Mouse (Mus musculus): Measurements from ENCODE around the gene Zfp563. TPM values are rescaled to one million over a fixed set of nuclear protein-coding genes. Genes with fewer than 3 reads are reported as not detected.

Zfp563 gene
- polyA plus RNA-seq, 1 experiment: 1.4 TPM

DNA sequence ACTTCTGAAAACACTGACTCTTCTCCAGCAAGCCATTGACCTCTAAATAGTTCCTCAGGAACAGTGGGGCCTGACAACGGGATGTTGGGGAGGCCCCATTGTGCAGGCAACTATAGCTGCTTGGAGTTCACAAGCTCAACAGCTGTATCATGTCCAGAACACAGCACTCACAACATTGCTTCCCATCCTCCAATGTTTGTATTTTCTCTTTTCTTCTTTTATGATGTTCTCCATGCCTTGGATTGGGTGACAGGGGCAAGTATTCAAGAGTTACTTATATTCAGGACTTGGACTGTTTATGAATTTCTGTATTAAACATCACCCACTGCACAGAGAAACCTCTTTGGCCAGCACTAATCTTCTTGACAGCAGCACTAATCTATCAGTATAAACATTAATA, 2.5 kb downstream of the Zfp563 start:
- no peaks in the 10 kb centered on the region for H3K36me3 ChIP-seq (ENCODE audit: control insufficient read depth, insufficient read depth)
- H3K27me3 ChIP-seq (ENCODE audit: control insufficient read depth, insufficient read depth, insufficient read length): no peaks in the 10 kb centered on the region
- H3K4me2 ChIP-seq (ENCODE audit: low read depth): no peak overlapping the region
- no peak overlapping the region for H3ac ChIP-seq (ENCODE audit: control insufficient read depth, insufficient read length)
- H3K4me3 ChIP-seq: peak overlapping the region; percentile 78
- TF ChIP-seq SRF (IDR thresholded peaks at IDR 0.05; ENCODE audit: control insufficient read depth, insufficient read length, low read depth) (no peak), MYOD1 (IDR thresholded peaks at IDR 0.05; ENCODE audit: control insufficient read depth in 1 of 3, insufficient read length in 2 of 3, low read depth in 2 of 3) (no peak), TCF3 (IDR thresholded peaks at IDR 0.05; ENCODE audit: insufficient read length, low read depth) (no peak), MYOG (IDR thresholded peaks at IDR 0.05; ENCODE audit: control insufficient read depth in 1 of 3, insufficient read depth in 1 of 3, insufficient read length in 2 of 3, low read depth in 2 of 3) (no peak), POLR2A (IDR thresholded peaks at IDR 0.05; ENCODE audit: insufficient read length, low read depth) (no peak), REST (IDR thresholded peaks at IDR 0.05; ENCODE audit: insufficient read depth, insufficient read length) (no peak), CEBPB (IDR thresholded peaks at IDR 0.05; ENCODE audit: insufficient read depth, poor library complexity, severe bottlenecking) (no peak), TCF12 (IDR thresholded peaks at IDR 0.05; ENCODE audit: insufficient read depth, poor library complexity, severe bottlenecking) (no peak), USF1 (IDR thresholded peaks at IDR 0.05; ENCODE audit: low read depth) (no peak)
- H3K79me2 ChIP-seq (ENCODE audit: control insufficient read depth, insufficient read depth): peaks cover 26% of the 10 kb centered on the region

DNA sequence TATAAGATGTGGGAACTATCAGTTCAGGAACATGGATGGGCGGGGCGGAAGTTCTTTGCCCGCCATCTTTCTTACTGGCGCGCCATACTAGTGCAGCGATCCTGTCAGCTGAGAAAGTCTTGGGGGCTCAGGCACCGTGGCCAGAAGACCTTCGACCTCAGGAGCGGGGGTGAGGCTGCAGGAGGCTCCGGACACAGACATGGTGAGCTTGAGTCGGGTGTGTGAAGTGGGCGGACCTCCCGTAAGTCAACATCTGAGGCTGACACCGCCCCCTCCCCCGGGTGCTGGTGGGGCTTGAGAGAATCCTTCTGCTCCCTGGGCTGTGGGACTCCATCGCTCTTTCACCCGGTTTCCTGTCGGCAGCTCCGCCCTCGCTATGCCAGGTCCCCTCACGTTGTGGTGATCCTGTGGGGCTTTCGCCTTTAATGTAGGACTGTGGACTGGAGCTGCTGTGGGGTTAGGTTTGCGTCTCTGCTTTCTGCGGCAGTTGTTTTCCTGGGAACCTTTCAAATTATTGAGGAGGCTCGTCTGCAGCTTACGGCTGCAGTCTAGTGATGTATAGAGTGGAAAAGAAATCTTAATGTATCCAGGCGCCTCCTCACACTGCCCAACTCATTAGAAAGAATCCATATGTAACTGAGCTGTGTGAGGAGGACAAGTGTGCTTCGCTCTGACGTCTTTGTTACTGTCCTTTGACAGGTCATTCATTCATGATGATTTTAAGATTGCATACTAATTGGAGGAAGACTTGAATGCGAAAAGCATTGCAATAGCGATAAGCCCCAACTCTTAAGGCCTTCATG, 3.5 kb downstream of the Zfp563 start:
- H3ac ChIP-seq (ENCODE audit: control insufficient read depth, insufficient read length): peak overlapping the region; percentile 64
- peak; percentile 59 for TF ChIP-seq POLR2A (IDR thresholded peaks at IDR 0.05; ENCODE audit: insufficient read length, low read depth)
- TF ChIP-seq POLR2AphosphoS2 (IDR thresholded peaks at IDR 0.05; ENCODE audit: insufficient read length, low read depth): peak; percentile 55
- no peak for TF ChIP-seq CEBPB (IDR thresholded peaks at IDR 0.05; ENCODE audit: insufficient read depth, poor library complexity, severe bottlenecking)

DNA sequence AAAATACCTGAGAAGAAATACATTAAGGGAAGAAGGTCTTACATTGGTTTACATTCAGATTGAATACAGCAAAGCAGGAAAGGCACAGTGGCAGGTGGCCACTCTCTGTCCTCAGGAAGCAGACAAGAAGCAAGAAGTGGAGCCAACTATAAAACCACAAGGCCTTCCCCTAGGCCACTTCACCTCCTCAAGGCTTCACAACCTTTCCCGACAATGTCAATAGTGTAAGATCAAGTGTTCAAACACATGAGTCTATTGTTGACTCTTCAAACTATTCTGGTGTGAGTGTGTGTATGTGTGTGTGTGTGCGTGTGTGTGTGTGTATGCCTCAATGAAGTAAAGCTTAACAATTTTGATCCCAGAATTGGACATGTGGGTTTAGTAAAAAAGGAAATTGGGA, 8.3 kb downstream of the Zfp563 start:
- TF ChIP-seq MYOD1 (IDR thresholded peaks at IDR 0.05; ENCODE audit: control insufficient read depth in 1 of 3, insufficient read length in 2 of 3, low read depth in 2 of 3) (no peak), USF1 (IDR thresholded peaks at IDR 0.05; ENCODE audit: low read depth) (no peak), E2F4 (IDR thresholded peaks at IDR 0.05; ENCODE audit: insufficient read depth) (no peak), TCF3 (IDR thresholded peaks at IDR 0.05; ENCODE audit: insufficient read length, low read depth) (no peak), MYOG (IDR thresholded peaks at IDR 0.05; ENCODE audit: control insufficient read depth in 1 of 3, insufficient read depth in 1 of 3, insufficient read length in 2 of 3, low read depth in 2 of 3) (no peak), MAX (IDR thresholded peaks at IDR 0.05; ENCODE audit: low read depth) (no peak), SRF (IDR thresholded peaks at IDR 0.05; ENCODE audit: control insufficient read depth, insufficient read length, low read depth) (no peak), POLR2AphosphoS2 (IDR thresholded peaks at IDR 0.05; ENCODE audit: insufficient read length, low read depth) (no peak), REST (IDR thresholded peaks at IDR 0.05; ENCODE audit: insufficient read depth, insufficient read length) (no peak), POLR2A (IDR thresholded peaks at IDR 0.05; ENCODE audit: insufficient read length, low read depth) (no peak), CEBPB (IDR thresholded peaks at IDR 0.05; ENCODE audit: insufficient read depth, poor library complexity, severe bottlenecking) (no peak), TCF12 (IDR thresholded peaks at IDR 0.05; ENCODE audit: insufficient read depth, poor library complexity, severe bottlenecking) (no peak)
- Histone ChIP-seq H3K27me3 (ENCODE audit: control insufficient read depth, insufficient read depth, insufficient read length) (no peaks in the 10 kb centered on the region), H3K4me2 (ENCODE audit: low read depth) (no peak overlapping the region)

More for the DNA sequence above, 3.5 kb downstream of the Zfp563 start:
- Histone ChIP-seq H3K4me3 (peak overlapping the region; percentile 78), H3K27me3 (ENCODE audit: control insufficient read depth, insufficient read depth, insufficient read length) (no peaks in the 10 kb centered on the region), H3K4me2 (ENCODE audit: low read depth) (peak overlapping the region; percentile 66), H3K36me3 (ENCODE audit: control insufficient read depth, insufficient read depth) (no peaks in the 10 kb centered on the region), H3K79me2 (ENCODE audit: control insufficient read depth, insufficient read depth) (peaks cover 36% of the 10 kb centered on the region)

DNA sequence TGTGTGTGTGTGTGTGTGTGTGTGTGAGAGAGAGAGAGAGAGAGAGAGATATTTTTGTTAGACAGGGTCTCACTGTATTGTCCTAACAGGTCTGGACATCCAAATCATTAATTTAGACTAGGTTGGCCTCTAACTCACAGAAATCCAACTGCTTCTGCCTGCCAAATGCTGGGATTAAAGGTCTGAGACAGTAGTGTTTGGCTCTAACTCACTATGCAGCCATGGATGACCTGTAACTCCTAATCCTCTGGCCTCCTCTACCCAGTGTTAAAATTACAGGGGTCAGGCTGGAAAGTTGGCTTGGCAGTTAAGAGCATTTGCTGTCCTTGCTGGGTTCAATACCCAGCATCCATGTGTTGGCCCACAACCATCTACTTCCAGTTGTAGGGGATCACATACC, 35.4 kb downstream of the Zfp563 start:
- no peaks in the 10 kb centered on the region for H3K36me3 ChIP-seq (ENCODE audit: control insufficient read depth, insufficient read depth)
- H3ac ChIP-seq (ENCODE audit: control insufficient read depth, insufficient read length): no peak overlapping the region
- H3K4me2 ChIP-seq (ENCODE audit: low read depth): no peak overlapping the region
- no peaks in the 10 kb centered on the region for H3K79me2 ChIP-seq (ENCODE audit: control insufficient read depth, insufficient read depth)
- TF ChIP-seq SRF (IDR thresholded peaks at IDR 0.05; ENCODE audit: control insufficient read depth, insufficient read length, low read depth): no peak
- TF ChIP-seq USF1 (IDR thresholded peaks at IDR 0.05; ENCODE audit: low read depth): no peak
- TF ChIP-seq TCF12 (IDR thresholded peaks at IDR 0.05; ENCODE audit: insufficient read depth, poor library complexity, severe bottlenecking): no peak
- no peaks in the 10 kb centered on the region for H3K27me3 ChIP-seq (ENCODE audit: control insufficient read depth, insufficient read depth, insufficient read length)
- no peak overlapping the region for H3K4me3 ChIP-seq

More for the DNA sequence above, 8.3 kb downstream of the Zfp563 start:
- no peak overlapping the region for H3ac ChIP-seq (ENCODE audit: control insufficient read depth, insufficient read length)
- H3K36me3 ChIP-seq (ENCODE audit: control insufficient read depth, insufficient read depth): no peaks in the 10 kb centered on the region
- H3K4me3 ChIP-seq: no peak overlapping the region
- H3K79me2 ChIP-seq (ENCODE audit: control insufficient read depth, insufficient read depth): peaks cover 38% of the 10 kb centered on the region

DNA sequence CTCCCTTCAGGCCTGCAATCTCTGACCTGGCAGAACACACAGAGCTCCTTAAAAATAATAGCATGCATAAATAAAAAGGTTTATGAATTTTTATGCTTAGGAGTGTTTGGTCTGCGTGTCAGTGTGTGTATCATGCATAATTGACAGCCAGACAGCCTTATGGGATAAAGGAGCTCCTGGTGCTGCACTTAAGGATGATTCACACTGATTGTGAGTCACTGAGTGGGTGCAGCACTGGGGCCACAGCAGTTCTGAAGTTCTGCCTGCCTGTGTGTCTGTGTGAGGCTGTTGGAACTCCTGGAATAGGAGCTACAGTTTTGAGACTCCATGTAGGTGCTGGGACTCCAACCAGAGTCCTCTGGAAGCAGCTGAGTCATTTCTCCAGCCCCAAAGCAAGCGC, 37.1 kb downstream of the Zfp563 start:
- no peaks in the 10 kb centered on the region for H3K36me3 ChIP-seq (ENCODE audit: control insufficient read depth, insufficient read depth)
- H3K4me2 ChIP-seq (ENCODE audit: low read depth): no peak overlapping the region
- no peaks in the 10 kb centered on the region for H3K27me3 ChIP-seq (ENCODE audit: control insufficient read depth, insufficient read depth, insufficient read length)
- H3K79me2 ChIP-seq (ENCODE audit: control insufficient read depth, insufficient read depth): no peaks in the 10 kb centered on the region
- TF ChIP-seq REST (IDR thresholded peaks at IDR 0.05; ENCODE audit: insufficient read depth, insufficient read length): no peak
- TF ChIP-seq POLR2AphosphoS2 (IDR thresholded peaks at IDR 0.05; ENCODE audit: insufficient read length, low read depth): no peak
- TF ChIP-seq TCF12 (IDR thresholded peaks at IDR 0.05; ENCODE audit: insufficient read depth, poor library complexity, severe bottlenecking): no peak
- no peak for TF ChIP-seq USF1 (IDR thresholded peaks at IDR 0.05; ENCODE audit: low read depth)
- TF ChIP-seq E2F4 (IDR thresholded peaks at IDR 0.05; ENCODE audit: insufficient read depth): no peak
- no peak for TF ChIP-seq MYOD1 (IDR thresholded peaks at IDR 0.05; ENCODE audit: control insufficient read depth in 1 of 3, insufficient read length in 2 of 3, low read depth in 2 of 3)
- TF ChIP-seq CEBPB (IDR thresholded peaks at IDR 0.05; ENCODE audit: insufficient read depth, poor library complexity, severe bottlenecking): no peak
- TF ChIP-seq MAX (IDR thresholded peaks at IDR 0.05; ENCODE audit: low read depth): no peak
- no peak for TF ChIP-seq POLR2A (IDR thresholded peaks at IDR 0.05; ENCODE audit: insufficient read length, low read depth)
- no peak for TF ChIP-seq MYOG (IDR thresholded peaks at IDR 0.05; ENCODE audit: control insufficient read depth in 1 of 3, insufficient read depth in 1 of 3, insufficient read length in 2 of 3, low read depth in 2 of 3)
- TF ChIP-seq TCF3 (IDR thresholded peaks at IDR 0.05; ENCODE audit: insufficient read length, low read depth): no peak
- no peak for TF ChIP-seq SRF (IDR thresholded peaks at IDR 0.05; ENCODE audit: control insufficient read depth, insufficient read length, low read depth)
- no peak overlapping the region for H3ac ChIP-seq (ENCODE audit: control insufficient read depth, insufficient read length)
- H3K4me3 ChIP-seq: no peak overlapping the region

Measured in myocyte (in vitro differentiated cells).